Mouse (Mus musculus) embryo, embryonic 11 days (tissue): Measurements from ENCODE around the gene Rab1b.
"Not testable (repeated sequence)": the region's sequence is repeated elsewhere in the genome, so short reads cannot be mapped to it uniquely, and the experiment has no call there.

ENCODE experiments used
- DNase-seq: peaks from one replicate; pipeline ENCODE4 v3.0.0-alpha.2; 2015

Gene Rab1b

GRCm38 (mm10) chr19:5097521-5098362 is 9.1 kb downstream of the Rab1b start:
- DNase-seq, result peak; percentile 61

GRCm38 (mm10) chr19:5095887-5096474 is 10.9 kb downstream of the Rab1b start:
- no peak for DNase-seq

GRCm38 (mm10) chr19:5094746-5095417 is 12.0 kb downstream of the Rab1b start:
- DNase-seq, result no peak

- peak; percentile 97 for DNase-seq
These were observed 12.6 kb downstream of the Rab1b start for GRCm38 (mm10) chr19:5094243-5094632.

DNA sequence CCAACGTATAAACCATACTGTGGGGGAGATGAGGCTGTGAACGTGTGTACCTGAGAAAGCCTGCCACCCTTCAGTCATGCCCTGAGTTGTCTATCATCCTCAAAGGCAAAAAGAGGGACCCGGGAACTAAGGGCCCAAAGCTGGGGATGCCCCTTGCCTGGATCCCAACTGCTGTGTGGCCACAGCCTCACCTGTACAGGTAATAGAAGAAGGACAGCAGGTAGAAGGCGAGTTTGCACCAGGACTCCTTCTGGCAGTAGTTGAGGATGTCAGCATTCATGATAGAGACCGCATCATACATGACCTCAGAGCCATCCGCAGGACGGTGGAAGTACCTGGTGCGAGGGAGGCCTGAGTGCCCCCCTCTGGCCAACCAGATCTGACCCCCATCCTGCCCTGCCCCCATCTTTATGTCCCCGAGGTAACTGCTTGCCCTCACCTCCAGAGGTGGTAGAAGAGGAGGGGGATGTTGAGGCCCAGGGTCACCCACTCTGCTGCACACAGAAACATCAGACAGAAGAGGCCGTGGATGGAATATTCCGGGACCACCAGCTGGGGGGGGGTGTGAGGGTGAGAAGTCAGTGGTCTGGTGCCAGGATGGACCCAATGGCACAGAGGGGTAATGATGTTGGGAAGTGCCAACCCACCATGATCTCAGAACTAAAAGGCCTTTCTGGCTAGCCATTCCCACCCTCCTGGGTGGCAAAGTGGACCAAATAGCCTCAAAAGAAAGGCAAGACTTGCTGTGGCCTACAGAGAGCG is 13.2 kb downstream of the Rab1b start:
- DNase-seq, result no peak

DNA sequence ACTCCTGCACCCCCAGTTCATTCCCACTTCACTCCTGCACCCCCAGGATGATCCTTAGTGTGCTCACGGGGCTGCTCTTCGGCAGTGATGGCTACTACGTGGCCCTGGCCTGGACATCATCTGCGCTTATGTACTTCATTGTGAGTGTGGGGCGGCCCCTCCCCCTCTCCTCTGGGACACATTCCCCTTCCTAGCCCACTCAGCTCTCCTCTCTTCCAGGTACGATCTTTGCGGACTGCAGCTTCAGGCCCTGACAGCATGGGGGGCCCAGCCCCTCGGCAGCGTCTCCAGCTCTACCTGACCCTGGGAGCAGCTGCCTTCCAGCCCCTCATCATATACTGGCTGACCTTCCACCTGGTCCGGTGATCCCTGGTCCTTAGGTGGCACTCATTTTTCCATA is 14.8 kb downstream of the Rab1b start:
- DNase-seq, result no peak

GRCm38 (mm10) chr19:5089324-5089723 is 17.5 kb downstream of the Rab1b start:
- no peak for DNase-seq

GRCm38 (mm10) chr19:5087884-5088728 is 18.8 kb downstream of the Rab1b start, which contains the start of gene Yif1a:
TSS of gene Yif1a (plus strand) at chr19:5088538.
- DNase-seq, result peak; percentile 98

DNA sequence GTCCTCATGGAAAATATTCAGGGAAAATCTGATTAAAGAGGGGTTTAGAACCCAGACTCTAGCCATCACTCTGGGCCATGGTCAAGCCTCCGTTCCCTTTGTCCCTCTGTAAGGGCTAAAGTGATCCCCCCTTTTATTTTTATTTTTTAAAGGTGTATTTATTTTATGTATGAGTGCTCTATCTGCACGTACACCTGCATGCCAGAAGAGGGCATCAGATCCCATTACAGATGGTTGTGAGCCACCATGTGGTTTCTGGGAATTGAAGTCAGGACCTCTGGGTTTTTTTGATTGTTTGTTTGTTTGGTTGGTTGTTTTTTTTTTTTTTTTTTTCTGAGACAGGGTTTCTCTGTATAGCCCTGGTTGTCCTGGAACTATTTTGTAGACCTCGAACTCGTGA is 20.3 kb downstream of the Rab1b start:
- not testable (repeated sequence) for DNase-seq

GRCm38 (mm10) chr19:5085145-5085863 is 21.6 kb downstream of the Rab1b start, which contains the start of gene Tmem151a:
TSS of gene Tmem151a (minus strand) at chr19:5085531.
- DNase-seq, result no peak

DNA sequence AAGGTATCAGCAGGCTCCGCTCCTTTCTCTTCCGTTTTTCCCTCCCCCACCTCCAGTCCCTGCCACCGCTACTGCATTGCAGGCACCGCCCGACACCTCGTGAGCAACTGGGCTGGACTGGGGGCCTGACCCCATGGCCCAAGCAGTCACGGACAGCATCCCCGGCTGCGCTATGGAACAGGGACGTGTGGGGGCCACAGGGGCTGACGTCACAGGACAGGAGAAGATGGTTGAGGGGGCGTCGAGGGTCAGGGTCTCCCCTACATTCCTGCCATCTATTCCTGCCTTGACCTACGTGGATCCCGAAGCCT is 22.1 kb downstream of the Rab1b start:
- DNase-seq, result no peak

DNA sequence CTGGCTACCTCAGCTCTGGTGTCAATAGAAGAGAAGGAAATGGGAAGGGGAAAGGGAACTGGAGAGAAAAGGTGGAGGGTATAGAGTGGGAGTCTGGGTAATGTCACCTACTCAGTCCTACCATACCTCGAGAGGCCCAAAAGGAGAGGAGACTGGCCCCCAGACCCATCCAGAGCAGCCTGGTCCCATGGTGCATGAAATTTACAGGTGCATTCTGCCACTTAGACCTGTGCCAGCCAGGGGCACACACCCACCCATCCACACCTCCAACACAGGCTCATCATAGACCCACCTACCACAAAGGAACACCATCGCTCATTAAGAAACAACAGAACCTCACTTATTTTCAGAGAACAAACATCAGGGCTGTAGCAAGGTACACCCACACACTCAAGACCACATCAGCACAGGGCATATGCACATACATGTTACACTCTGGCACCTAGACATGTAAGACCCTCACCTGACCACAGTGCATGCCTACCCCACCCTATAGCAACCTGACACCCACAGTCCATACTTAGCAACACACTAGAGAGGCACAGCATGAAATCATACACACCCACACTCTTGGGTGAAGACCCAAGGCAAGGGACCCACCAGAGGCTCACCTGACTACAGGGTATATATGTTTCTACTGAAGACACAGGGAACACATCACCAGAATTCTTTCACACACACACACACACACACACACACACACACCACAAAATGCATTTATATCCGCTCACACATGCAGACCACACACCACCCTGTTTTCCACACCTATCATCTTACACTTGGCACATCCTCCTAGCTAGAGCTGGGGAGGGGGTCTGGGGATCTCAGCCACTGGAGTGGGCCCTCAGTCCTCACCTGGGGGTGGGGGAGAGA is 22.7 kb downstream of the Rab1b start:
- no peak for DNase-seq

- no peak for DNase-seq
These were observed 24.3 kb downstream of the Rab1b start for GRCm38 (mm10) chr19:5082596-5082995.

DNA sequence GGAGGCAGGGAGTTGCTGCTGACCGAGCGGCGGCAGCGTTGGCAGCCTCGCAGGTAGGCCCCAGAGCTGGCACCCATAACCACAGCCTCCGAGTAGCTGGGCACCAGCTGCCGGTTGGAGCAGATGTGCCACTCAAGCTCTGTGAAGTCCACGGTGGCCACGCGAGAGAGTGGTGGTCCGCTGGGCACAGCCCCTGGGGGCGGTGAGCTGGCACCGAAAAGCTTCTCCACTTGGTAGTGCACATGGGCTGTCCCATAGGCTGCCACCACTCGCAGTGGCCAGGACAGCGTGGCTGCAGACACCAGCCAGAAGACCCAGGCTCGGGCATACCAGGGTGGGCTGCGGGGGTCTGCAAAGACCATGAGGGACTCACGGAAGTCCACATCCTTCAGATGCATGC is 24.9 kb downstream of the Rab1b start:
- DNase-seq, result no peak

- no peak for DNase-seq
These were observed 27.6 kb downstream of the Rab1b start for GRCm38 (mm10) chr19:5079279-5079678.

DNA sequence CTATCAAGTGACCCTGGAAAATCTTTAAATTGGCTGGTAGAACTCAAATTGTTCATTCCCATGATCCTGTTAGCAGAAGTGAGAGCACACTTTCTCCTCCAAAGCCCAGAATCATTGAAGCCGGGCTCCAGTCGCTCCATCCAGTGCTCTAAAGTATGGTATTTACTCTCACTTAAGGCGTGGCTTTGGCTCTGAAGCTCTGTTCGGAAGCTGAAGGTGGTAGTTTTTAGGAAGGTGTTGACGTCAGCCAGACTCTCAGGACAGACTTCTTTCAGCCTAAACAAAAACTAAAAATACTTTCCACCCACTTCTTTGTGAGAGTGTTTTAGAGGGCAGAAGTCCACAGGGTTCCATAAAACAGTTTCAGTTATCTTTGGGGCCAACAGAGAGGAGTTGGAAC is 33.4 kb downstream of the Rab1b start:
- no peak for DNase-seq

GRCm38 (mm10) chr19:5073028-5073427 is 33.8 kb downstream of the Rab1b start:
- DNase-seq, result peak; percentile 91

- peak; percentile 86 for DNase-seq
These were observed 34.4 kb downstream of the Rab1b start for GRCm38 (mm10) chr19:5072389-5073019.

GRCm38 (mm10) chr19:5071545-5072369 is 35.1 kb downstream of the Rab1b start:
- DNase-seq, result peak; percentile 97
